Mouse (Mus musculus) layer of hippocampus, adult 8-10 months (tissue): ENCODE data around the gene Prpf40b. TPM values are rescaled to one million over a fixed set of nuclear protein-coding genes. Genes with fewer than 3 reads are reported as not detected.

ENCODE experiments used
- total RNA-seq, 4 experiments: library from RNA; stranded (reverse); gene quantifications; 2 replicates each; pipeline ENCODE4 v1.2.4; 2022

Gene Prpf40b
- total RNA-seq, 4 experiments from 2014 or later = 93.1 to 117 (median 99.9) TPM

Other genes starting within 250 kb of the Prpf40b start
- 1 to 10 TPM in 3 of 4 experiments, under 1 TPM in 1; 0.96 to 1.9 (median 1.4) TPM for gene Prph, start 239.9 kb upstream of the Prpf40b start, total RNA-seq
- gene Troap, start 220.5 kb upstream of the Prpf40b start, total RNA-seq = under 1 TPM; 0.33 to 0.66 (median 0.46) TPM
- gene C1ql4, start 207.3 kb upstream of the Prpf40b start, total RNA-seq = under 1 TPM in 1 of 4 experiments, not detected in 3; 0.21 TPM
- under 1 TPM in 3 of 4 experiments, not detected in 1; 0.31 to 0.39 (median 0.34) TPM for gene Dnajc22, start 201.9 kb upstream of the Prpf40b start, total RNA-seq
- gene Spats2, start 169.2 kb upstream of the Prpf40b start, total RNA-seq = 10 to 100 TPM; 29.6 to 31.8 (median 30.0) TPM
- 10 to 100 TPM; 77.9 to 90.0 (median 86.8) TPM for gene Kcnh3, start 70.2 kb upstream of the Prpf40b start, total RNA-seq
- 10 to 100 TPM; 69.6 to 85.0 (median 73.3) TPM for gene Mcrs1, start 43.1 kb upstream of the Prpf40b start, total RNA-seq
- 1 to 10 TPM in 3 of 4 experiments, under 1 TPM in 1; 0.61 to 2.6 (median 1.6) TPM for gene Fam186b, start 801 bp downstream of the Prpf40b start, total RNA-seq
- gene Fmnl3, start 75.4 kb downstream of the Prpf40b start, total RNA-seq = 10 to 100 TPM in 3 of 4 experiments, 1 to 10 TPM in 1; 8.9 to 19.6 (median 14.1) TPM
- 100 to 1,000 TPM; 349 to 403 (median 360) TPM for gene Tmbim6, start 97.8 kb downstream of the Prpf40b start, total RNA-seq
- 10 to 100 TPM; 15.5 to 24.3 (median 19.8) TPM for gene Nckap5l, start 162.7 kb downstream of the Prpf40b start, total RNA-seq
- 1 to 10 TPM; 4.9 to 6.1 (median 5.3) TPM for gene Bcdin3d, start 179.6 kb downstream of the Prpf40b start, total RNA-seq
- 100 to 1,000 TPM; 370 to 420 (median 399) TPM for gene Faim2, start 233.1 kb downstream of the Prpf40b start, total RNA-seq